Mouse (Mus musculus): ENCODE results near the gene Igsf23.
A peak's percentile ranks its signal among the peaks of the same experiment; 100 is the strongest.
"Not testable (repeated sequence)": the region's sequence is repeated elsewhere in the genome, so short reads cannot be mapped to it uniquely, and the experiment has no call there.

Igsf23 gene

DNA sequence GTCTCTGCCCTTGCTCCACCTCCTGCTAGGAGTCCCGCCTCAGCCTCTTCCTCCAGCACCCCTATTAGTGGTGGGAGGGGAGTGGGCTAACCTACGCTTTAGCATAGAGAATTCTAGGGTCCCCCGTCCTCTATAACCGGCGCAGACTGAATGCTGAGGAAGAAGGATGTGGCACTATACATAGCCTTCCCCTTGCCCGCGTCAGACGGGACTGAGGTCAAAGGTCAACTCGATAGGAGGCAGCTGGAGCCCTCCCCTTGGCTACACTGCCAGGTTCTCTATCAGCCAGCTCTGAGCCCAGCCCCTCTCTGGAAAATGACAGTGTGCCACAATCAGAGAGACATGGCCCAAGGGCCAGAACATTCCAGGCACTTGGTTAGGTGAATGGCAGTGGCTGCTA is at the start of gene Igsf23:
Igsf23 (minus strand) TSS at position 168 of the 400 bp plus-strand sequence.
- no peak for DNase-seq (ENCODE audit: low read depth, low spot score)

DNA sequence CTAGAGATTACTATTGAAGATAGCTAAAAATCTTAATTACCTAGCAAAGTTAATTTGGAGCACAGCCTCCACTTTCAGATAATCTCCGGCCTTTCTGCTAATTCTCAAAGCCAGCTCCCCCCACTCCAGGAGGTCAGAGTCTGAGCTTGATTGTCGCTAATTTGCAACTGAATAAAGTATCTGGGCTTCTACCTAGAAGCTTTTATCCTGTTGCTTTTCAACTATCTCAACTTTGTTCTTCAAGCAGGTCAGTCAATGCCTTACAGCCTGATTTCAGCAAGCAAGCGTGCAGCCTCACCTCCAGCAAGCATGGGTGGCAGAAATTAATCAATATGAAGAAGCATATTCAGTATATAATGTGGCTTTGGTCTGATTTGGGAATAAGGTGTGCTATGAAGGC is 46.2 kb upstream of the Igsf23 start:
- DNase-seq (ENCODE audit: low read depth, low spot score) = not testable (repeated sequence)

DNA sequence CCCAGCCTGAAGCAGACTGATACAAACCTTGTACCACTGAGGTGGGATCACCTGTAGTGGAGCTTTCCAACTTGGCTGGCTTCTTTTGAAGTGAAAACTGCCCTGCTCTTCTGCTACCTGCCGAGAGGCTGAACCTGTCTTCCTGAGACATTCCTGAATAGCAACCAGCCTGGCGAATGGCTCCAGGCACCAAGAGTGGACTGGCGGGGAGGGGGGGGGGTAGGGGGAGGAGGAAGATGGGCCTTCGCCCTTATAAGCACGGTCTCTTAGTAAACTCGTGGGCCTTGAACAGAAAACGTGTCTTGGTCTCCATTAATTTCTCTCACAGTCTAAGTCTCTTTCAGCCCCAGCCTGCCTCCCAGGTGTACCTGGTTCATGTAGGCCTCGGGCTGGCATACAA is 40.6 kb upstream of the Igsf23 start, which contains the start of gene Nlrp9b:
Nlrp9b (plus strand) TSS at position 301 of the 400 bp plus-strand sequence.
- not testable (repeated sequence) for DNase-seq (ENCODE audit: low read depth, low spot score)

DNA sequence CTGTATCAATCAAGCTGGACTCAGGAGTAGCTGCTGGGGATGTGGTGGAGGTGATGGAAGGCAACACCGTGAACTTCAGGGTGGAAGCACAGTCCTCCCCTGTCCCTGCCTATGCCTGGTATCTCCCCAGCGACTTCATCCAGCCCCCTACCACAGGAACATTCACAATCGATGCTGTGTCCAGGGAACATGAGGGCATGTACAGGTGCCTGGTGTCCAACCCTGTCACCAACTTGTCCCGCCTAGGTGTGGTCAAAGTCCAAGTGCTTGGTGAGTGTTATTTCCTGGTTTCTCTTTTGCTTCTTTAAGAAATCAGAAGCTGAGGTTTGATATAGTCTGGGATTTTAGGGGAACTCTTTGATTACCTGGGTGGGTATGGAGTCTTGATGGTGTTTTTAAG is 21.0 kb upstream of the Igsf23 start:
- no peak for DNase-seq (ENCODE audit: low read depth, low spot score)

DNA sequence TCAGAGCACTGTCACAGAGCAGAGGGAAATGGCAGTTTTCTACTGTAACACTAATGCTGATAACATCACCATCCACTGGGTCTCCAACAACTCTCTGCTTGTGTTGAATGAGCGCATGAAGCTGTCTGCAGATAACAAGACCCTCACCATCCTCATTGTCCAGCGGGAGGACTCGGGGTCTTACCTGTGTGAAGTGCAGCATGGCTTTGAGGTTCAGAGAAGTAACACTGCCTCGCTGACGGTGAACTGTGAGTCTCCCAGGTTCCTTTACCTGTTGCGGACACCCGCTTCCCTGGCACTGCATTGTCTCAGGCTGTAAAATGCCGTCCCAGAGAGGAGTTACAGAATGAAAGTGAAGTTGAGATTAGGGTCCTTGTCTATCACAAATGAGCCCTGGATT is 19.6 kb upstream of the Igsf23 start:
- DNase-seq (ENCODE audit: low read depth, low spot score) = no peak

DNA sequence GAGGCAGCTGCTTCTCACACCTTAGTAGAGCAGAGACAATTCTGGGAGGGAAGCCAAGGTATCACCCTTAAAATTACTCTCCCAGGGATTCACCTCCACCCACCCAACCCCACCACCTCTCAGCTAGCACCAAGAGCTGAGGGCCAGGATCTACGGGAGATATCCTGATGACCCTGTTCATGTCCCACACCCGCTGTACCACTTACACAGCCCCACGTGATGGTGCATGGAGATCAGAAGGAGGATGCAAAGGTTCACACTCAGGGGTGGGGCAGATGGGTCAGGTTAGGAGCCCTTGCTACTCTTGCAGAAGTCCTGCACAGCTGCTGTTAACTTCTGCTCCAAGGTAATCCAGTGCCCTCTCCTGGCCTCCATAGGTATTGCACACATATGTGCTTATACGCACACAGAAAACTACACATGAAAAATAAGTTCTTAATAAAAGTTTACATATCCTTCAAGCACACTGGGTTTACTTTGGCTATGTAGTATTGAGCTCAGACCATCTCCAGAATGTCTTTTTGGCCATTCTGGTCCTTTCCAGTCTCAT is 19.1 kb upstream of the Igsf23 start:
- no peak for DNase-seq (ENCODE audit: low read depth, low spot score)

DNA sequence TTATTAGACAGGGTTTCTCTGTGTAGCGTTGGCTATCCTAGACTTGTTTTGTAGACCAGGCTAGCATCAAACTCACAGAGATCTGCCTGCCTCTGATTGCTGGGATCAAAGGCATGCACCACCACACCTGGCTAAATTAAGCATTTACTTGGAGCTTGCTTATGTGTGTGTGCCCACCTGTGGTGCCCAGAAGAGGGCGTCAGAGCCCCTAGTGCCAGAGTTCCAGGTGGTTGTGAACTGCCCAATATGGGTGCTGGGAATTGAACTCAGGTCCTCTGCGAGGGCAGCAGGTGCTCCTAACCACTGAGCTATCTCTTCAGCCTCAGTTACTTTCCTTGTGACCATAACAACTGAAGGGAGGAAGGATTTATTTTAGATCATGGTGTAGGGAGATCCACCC is 18.6 kb upstream of the Igsf23 start:
- DNase-seq (ENCODE audit: low read depth, low spot score) = no peak

DNA sequence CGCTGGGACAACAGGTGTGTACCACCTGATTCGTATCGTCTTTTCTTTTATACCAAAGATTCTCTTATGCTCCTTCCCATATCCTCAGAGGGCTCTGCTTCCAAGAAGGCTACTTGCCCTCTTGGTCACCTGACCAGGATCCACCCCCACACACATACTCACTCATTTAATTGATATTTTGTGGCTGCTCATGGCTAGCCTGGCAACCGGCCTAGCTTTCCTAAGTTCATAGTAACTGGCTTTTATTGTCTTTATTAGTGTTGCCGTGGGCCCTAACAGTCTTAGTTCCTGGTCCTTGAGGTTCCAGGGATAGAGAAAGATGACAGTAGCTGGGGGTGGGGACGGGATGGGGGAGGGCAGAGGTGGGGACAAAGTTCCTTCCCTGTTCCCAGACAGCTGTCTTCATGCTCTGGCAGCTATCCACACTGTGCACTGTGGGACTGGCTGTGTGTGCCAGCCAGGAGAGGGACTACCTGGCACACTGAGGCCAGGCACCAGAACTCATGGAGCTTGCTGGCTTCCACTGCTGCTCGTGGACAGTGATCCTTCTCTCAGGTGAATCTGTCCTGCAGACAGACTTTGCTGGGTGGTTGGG is 14.5 kb upstream of the Igsf23 start, which contains the start of gene Ceacam20:
Ceacam20 (plus strand) TSS at position 428 of the 595 bp plus-strand sequence.
- no peak for DNase-seq (ENCODE audit: low read depth, low spot score)

DNA sequence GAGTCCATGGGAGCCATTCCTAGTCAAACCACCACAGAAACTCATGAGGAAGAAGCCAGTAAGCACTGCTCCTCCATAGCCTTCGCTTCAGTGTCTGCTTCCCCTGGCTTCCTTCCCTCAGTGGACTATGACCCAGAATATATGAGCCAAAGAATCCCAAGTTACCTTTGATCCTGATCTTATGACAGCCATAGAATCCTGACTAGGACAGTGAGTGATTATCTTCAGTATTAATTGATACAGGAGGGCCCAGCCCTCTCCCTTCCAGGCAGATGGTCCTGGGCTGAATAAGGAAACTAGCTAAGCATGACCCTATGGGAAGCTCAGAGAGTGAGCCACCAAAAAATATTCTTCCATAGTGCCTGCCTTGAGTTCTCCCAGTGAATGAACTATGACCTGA is 11.9 kb upstream of the Igsf23 start:
- DNase-seq (ENCODE audit: low read depth, low spot score) = no peak

DNA sequence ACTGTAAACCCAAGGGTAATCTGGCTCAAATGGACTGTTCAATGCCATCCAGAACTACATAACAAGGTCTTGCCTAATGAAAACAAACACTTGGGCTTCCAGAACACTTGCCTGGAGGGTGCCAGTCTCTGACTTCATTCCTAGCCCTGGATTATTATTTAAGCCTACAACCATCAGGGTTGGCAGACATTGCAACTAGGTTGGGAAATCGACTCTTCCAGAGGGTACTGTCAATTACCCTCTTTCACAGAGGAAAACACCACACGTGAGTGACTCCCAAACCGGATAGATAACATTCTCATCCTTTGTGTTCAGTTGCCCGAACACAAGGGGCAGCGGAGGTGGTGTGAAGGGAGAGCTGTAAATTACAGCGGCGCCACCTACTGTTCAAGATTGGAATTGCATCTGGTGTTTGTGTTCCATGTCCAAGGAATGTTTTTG is 5.8 kb upstream of the Igsf23 start:
- peak; percentile 41 for DNase-seq (ENCODE audit: low read depth, low spot score)

DNA sequence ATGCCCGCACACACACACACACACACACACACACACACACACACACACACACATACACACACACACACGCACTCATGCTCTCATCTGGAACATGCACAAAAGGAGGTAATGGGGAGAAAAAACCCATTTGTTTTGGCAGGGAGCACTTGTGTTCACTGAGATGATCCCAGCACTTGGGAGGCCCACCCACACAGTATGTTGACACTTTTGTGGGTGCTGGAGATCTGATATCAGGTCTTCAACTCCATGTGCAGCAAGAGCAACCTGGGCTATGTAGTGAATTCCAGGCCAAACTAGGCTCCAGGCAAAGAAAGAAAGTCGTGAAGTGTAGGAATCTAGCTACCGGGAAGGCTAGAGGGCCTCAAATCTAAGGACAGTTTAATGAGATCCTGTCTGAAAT is 5.3 kb upstream of the Igsf23 start:
- DNase-seq (ENCODE audit: low read depth, low spot score) = no peak

DNA sequence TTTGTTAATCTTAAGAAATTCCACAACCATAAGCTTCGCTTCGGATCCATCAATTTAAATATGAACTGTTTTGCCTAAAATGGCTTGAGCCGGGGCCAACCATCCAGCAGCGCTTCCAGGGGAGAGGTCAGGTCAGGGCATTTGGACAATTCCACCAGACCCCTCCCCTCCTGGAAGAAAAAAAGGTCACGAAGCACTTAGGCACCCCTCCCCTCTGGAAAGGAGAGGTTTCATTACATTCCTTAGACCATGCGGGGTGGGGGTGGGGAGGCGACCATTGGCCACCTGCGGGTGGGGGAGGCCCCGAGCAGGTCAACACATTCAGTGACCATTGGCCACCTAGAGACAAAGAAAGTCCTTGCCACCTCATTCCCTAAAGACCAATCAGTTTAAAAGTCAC is 2.5 kb upstream of the Igsf23 start:
- no peak for DNase-seq (ENCODE audit: low read depth, low spot score)

DNA sequence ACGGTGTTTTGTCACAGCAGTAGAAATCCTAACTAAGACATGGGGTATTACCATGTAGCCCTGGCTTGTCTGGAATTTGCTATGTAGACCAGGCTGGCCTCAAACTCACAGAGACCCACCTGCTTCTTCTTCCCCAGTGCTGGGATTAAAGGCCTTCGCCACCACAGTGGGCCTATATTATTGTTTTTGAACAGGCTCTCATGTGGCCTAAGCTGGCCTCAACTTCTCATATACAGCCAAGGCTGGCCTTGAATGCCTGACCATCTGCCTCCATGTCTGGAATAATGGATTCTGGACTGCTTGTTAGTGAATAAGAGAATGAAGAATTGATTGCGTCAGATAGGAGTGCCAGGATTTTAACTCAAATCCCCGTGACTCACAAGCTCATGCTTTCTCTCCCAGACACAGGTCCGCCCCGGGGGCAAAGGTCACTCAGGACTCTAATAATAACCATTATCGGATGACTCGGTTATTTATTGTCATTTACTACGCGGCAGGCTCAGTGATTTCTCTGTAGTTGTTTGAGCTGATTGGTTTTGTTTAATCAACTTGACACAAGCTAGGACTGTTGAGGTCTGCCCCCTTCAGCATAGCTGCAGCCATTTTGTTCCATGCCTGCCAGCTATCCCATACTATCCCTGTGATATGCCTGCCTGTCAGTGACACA is 1.9 kb upstream of the Igsf23 start:
- no peak for DNase-seq (ENCODE audit: low read depth, low spot score)

DNA sequence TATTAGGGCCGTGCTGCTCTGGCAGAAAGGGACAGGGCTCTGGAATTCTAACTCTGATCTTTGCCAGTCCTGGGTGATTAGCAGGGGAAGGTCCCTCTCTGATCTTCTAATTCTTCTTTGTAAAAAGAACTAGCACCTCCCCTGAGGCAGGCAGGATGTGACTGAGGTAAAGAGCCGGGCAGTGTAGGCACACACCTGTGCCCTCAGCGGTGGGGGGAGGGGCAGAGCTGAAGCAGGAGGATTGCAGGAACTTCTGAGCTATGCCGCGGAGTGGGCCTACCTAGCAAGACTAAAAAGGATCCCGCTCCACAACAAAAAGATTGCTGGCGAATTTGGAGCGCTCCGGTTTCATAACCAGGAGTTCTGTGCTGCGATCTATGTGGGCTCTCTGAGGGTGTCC is 560 bp downstream of the Igsf23 start:
- no peak for DNase-seq (ENCODE audit: low read depth, low spot score)

DNA sequence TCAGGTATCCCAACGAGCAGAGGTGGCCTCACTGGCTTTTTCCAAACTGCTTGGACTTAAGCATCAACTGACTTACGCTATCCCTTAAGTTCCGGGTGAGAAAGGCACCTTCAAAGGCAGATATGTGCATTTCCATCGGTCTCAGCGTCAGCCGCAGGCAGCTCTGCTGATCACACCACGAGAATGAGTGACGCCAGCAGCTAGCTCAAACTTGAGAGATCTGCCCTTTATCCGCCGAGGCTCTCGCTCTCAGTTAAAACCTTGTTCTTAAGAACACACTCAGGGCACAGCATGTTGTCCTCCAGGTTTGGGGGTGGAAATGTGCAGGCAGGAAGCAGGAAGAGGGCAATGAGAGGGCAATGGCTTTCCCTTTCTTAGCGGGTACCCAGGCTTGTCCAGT is 1.6 kb downstream of the Igsf23 start:
- DNase-seq (ENCODE audit: low read depth, low spot score) = no peak

DNA sequence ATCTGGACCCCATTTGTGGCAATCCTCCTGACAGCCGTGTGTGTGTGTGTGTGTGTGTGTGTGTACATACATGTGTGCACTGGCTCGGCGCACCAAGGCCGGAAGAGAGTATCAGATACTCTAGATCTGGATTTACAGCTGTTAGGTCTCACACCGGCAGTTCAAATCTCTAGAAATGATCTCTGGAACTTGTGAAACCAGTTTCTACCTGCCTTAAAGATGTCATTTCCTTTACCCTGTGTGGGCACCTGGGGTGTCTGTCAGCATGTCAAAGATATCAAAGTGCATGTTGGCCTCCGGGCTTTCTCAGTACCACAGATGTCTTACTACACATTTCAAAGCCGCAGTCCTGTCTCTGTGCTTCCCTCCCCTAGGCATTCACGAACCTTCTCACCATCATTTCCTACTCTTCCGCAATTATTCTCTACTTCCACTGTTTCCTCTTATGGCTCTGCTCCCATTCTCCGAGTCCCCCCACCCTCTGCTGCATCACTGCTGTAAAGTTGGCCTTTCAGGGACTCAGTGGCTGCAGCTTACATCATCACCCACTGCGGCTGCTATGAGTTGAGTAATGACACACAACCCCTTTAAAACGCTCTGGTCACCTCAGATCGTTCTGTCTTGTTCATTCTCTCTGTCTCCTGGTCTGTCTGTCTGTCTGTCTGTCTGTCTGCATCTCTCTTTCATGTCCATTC is 4.6 kb downstream of the Igsf23 start:
- DNase-seq (ENCODE audit: low read depth, low spot score) = no peak

DNA sequence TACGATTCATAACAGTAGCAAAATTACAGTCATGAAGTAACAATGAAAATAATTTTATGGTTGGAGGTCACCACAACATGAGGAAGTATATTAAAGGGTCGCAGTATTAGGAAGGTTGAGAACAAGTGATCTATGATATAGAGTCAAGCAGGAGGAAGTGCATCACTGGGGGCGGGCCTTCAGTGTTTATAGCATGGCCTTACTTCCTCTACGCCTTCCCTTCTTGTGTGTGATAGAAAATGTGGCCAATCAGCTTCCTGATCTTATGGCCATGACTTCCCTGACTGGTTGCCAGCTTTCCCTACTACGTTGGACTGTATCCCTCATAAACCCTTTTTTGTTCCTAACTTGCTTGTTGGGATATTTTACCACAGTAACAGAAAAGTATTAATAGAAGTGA is 5.4 kb downstream of the Igsf23 start:
- no peak for DNase-seq (ENCODE audit: low read depth, low spot score)

DNA sequence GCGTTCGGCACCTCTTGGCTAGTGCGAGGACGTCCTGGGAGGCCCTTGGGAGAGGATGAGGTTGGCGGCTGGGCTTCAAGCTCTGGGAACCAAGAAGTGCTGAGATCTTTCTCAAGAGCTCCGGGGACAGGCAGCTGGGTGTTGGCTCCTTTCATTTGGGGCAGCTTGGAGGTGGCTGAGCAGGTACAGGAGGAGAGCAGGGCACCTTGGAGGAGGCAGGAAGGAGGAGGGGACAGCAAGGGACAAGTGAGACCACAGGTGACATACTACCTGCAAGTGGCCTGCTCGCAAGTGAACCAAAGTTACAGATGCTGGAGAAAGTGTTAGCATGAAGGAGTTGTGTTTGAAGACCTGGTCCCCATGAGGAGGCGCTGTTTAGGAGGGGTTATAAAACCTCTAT is 5.8 kb downstream of the Igsf23 start:
- no peak for DNase-seq (ENCODE audit: low read depth, low spot score)

DNA sequence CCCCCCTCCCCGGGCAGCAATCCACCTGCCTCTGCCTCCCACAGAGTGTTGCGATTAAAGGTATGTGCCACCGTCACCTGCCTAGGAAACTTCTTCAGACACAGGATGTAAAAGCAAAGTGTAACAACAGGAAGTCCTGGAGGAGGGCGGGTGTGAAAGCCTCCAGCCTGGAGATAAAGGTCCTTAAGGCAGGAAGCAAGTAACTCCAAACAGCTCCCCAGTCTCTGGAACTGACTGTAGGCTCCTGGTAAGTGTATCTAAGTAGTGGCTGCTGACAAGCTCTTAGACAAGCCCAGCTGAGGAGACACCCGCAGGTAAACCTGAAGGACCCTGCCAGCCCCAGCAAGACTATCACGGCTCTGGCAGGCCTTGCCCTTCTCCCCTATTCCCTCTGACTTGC is 10.3 kb downstream of the Igsf23 start:
- no peak for DNase-seq (ENCODE audit: low read depth, low spot score)

DNA sequence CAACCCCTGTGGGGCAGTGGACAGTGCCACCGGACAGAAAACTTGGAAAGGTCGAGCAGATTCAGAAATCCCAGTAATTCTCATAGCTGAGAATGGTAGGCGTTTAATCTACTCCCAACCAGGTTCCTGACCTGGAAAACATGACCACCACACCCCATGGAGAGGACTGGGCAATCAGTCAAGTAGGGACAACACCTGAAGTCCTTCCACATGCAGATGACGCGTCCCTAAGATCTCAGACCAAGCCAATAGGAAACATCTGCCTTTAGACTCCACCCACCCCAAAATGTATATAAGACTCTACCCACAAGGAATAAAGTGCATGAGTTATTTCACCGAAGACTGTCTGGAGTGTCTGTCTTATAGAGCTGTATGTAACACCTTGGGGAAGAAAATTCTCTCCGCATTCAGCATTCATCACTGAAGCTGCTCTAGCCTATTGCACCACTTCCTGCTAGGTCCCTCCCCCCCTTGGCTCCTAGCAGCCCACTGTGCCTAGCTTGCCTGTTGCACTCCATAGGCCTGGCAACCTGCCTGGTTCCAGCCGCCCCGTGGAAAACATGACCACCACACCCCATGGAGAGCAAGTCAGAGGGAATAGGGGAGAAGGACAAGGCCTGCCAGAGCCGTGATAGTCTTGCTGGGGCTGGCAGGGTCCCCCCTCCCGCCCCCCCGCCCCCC is 10.9 kb downstream of the Igsf23 start:
- no peak for DNase-seq (ENCODE audit: low read depth, low spot score)

DNA sequence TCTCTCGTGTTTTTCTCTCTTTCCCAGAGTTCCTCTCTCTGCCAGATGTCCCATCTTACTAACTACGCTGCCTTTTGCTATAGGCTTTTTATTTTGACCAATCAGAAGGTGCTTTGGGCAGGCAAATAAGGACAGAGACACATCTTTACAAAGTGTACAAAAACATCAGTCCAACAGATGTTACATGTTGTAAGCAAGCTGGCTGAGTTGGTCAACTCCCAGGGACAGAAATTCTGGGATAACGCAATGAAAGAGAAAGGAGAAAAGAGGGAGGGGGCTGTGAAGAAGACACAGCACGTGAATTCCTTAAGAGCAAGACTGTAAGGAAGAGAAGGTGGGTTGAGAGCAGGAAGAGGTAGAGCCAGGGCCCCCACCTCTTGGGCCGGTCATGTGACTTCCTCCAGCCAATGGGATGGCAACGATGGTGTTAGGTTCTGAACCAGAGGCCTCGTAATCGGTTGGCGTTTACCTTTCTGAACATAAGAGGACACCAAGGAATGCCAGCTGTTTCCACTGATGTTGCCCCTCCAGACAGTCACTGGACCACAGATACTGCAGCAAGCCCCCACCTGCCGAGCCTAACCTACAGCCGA is 13.2 kb downstream of the Igsf23 start:
- DNase-seq (ENCODE audit: low read depth, low spot score) = no peak

DNA sequence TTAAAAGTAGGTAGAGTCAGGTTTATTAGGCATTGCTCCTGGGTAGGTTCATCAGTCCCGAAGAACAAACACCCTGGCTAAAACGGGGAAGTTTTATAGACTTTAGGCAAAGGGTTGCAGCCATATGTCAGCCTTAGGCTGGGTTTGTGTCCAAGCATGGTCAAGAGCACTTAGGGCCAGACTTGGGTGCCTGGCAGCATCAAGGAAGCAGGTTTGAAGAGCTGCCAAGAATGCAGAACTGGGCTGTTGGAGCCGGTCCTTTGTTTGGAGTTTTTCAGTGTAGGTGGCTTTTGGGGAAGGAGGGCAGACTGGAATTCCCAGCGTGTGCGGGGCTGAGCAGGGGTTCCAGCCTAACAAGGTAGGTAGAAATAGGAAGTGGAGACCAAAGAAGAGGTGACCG is 14.6 kb downstream of the Igsf23 start:
- DNase-seq (ENCODE audit: low read depth, low spot score) = no peak

All from retina, adult 2 months (tissue).